Mouse (Mus musculus) thymus, postnatal 14 days (tissue): Measurements from ENCODE around the gene Defb20.
"Not testable (repeated sequence)": the region's sequence is repeated elsewhere in the genome, so short reads cannot be mapped to it uniquely, and the experiment has no call there.

ENCODE experiments used
- DNase-seq: peaks from one replicate; pipeline ENCODE4 v3.0.0; 2021

Gene Defb20

DNA sequence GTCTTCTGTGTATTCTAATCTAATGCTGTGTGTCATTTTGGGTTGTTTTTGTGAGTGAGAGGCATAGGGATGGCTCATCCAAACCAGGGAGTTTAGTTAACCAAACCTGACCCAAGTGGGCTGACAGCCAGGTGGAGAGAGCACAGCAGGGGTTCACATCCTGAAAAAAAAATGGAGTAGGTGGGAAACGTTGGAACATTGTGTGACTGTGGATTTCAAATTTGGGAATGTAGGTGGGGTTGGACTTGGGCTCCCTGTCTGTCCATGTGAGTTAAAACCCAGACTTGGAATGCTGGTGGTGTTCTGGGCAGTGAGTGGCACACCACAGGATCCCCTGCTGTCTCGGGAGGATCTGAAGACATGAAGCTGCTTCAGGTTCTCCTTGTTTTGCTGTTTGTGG, at the start of gene Defb20:
Defb20 (plus strand) TSS at position 301 of the 400 bp plus-strand sequence.
- DNase-seq: no peak

DNA sequence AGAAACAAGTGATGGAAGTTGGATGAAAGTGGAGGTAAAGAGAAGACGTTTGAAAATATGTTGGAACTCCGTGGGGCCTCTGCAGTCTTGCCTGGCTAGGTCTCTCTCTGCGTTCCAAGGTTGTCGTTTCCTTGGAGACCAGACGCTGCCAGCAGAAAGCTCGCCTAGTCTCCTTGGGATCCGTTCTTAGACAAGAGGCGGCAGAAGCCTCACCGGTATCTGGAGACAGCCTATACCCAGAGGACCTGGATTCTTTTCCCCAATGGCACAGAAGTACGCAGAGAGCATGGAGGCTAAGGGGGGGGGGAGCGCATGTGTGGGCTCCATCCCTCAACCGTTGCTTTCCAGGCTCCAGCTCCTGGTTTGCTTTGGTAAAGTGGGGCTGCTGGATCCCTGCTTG, 49.4 kb upstream of the Defb20 start:
- no peak for DNase-seq

DNA sequence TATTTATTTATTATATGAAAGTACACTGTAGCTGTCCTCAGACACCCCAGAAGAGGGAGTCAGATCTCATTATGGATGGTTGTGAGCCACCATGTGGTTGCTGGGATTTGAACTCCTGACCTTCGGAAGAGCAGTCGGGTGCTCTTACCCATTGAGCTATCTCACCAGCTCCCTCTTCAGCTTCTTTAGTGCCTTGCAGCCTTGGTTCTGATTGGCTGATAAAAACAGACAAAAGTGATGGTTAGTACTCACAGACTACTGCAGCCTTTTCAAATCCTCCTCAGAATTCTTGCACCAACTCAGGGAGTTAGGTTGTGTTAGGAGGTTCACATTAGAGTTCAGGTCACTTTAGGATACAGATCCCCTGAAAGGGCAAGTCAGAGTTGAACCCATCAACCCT, 48.4 kb upstream of the Defb20 start:
- not testable (repeated sequence) for DNase-seq

DNA sequence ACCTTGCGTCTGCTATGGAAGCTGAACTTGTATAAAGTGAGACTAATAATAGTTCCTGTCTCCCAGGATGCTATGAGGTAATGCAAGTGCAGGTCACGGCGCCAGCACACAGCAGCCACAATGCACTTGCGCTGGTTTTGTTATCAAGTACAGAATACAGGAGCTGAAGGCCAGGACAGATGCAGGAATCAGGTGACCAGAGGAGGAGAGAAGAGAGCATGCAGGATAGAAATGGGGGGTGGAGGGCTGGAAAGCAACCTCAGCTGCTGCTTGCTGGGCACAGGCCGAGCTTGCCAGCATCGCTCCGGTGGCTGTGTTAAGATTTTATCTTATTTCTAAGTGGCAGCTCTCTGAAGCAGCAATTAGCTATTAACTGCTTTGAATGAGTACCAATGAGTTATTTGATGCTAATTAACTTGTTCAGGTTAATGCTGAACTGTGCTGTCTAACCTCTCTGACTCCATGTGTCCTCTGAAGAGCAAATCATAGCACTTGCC, 40.4 kb upstream of the Defb20 start:
- no peak for DNase-seq

DNA sequence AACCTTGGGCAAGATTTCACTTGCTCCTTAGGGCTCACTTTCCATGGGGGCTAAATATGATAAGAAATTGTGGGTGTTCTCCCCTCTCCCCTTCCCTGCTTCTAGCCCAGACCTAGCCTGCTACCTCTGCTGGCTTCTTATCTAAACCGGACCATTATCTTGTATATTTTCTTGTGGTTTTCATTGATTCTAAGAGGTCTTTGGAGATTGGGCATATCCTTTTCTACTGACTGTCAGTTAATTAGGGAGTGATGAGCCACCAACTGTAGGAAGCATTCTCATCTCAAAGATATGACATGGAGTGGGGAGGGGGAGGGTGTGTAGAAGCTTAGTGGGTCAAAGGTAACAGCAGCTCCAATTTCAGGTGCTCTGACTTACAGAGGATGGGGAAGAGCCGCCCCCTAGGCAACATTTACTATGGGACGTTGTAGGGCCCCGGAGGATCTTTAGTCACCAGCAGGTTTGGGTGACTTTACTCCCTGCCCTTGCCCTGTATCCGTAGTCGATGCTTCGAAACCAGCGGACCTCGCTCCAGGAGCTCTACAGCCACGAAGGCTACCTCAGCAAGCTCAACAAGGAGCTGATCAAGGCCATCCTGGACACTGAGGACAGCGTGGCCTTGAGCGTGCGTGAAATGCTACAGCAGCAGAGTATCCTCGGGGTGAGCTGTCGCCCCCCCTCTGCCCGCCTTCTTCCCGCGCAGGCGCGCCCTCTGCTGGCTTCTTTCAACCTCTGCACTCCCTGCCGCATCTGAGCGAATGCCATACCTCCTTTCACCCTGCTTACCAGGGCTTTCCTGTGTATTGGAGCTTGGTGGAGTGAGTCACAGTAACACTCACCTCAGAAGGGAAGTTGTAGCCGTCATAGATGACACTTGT, 39.6 kb upstream of the Defb20 start:
- peak; percentile 83 for DNase-seq

DNA sequence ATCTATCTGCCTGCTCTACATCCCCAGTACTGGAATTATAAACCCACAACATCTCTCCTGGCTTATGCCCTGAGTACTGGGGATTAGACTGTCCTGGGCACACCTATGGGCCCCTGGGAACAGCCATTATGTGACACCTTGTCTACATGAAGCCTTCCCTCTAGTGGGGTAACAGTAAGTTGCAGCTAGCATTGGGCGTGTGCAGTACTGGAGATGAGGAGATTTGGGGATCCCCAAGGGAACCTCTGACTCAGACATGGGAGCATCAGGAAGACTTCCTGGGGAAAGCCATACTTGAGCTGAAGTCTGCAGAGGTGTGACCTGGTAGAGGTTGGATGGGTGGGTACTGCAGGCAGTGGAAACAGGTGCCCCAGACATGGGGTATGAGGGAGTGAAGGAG, 37.9 kb upstream of the Defb20 start:
- DNase-seq: no peak

DNA sequence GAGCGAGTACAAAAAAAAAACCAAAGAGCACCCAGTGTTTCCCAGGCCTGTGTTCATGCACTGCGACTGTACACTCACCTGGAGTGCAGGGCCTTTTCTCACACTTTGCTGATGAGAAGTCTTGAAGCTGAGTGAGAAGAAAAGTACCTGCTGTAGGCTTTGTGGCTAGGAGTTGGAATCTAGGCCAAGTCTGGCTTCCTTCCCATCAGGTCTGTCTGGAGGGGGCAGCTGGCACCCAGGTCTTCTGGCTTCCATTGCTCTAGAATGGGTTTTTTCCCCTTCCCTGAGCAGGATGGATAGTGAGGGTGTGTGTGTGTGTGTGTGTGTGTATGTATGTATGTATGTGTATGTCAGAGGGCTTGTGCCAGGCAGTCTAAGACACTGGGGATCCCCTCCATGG, 37.0 kb upstream of the Defb20 start:
- no peak for DNase-seq

DNA sequence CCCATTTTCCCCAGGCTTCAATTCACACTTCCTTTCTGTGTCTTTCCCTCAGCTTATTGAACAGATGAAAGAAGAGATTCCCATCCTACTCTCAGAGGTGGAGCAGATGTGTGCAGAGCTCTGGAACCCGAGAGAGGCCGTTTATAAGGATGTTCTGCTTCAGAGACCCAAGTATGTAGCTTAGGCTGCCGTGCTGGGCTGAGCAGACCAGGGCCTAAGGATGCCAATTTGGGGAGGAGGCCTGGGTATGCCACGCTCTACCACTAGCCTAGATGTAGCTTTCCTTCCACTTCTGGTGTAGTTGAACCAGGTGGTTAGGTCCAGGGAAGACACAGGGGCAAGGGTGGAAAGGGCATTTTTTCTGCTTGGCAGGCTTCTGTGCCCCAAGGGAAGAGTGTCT, 34.5 kb upstream of the Defb20 start:
- DNase-seq: no peak

DNA sequence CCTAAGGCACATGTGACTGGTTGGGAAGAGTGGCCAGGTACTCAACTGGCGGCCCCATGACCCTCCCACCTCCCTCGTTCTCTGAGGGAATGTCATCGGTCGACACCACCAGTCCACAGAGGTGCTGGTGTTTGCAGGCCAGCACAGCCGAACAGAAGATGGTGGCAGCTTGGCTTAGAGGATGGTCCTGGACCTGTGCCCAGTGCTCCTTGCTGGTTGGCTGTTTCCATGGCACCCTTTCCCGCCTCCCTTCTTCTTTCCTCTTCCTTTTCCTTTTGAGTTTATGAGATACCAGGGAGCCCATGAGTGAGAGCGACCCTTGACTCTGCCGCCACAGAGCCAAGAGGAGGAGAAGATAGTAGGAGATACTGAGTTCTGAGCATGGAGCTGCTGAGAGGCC, 33.6 kb upstream of the Defb20 start:
- DNase-seq: no peak

DNA sequence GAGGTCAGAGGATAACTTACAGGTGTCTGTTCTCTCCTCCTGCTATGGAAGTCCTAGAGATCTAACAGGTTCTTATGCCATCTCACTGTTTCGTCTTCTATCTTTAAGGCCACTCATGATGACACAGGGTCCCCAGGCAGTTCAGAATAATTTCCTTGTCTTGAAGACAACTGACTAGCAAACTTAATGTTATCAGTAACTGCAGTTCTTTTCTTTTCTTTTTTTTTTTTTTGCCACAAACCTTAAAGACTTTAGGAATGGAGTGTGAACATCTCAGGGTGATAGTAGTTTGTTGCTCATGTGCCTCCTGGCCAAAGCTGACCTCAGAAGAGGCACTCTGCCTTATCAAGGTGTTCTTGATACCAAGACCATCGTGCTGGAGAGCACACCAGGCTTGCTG, 30.2 kb upstream of the Defb20 start:
- no peak for DNase-seq

DNA sequence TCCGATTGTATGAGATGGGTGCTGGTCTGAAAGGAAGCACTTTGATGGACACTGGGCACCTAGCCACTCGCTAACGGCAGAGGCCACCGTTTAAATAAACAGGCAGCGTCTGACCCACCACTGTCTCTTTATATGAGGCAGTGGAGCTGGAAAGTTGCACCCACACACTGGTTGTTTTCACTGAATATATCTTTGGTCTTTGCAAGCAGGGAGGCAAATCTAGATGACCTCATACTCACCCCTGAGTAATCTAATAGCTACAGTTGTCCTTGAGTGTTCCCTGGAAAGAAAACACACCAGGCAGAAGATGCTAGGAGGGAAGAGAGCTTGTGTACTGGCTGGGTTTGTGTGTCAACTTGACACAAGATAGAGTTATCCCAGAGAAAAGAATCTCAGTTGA, 29.4 kb upstream of the Defb20 start:
- no peak for DNase-seq

DNA sequence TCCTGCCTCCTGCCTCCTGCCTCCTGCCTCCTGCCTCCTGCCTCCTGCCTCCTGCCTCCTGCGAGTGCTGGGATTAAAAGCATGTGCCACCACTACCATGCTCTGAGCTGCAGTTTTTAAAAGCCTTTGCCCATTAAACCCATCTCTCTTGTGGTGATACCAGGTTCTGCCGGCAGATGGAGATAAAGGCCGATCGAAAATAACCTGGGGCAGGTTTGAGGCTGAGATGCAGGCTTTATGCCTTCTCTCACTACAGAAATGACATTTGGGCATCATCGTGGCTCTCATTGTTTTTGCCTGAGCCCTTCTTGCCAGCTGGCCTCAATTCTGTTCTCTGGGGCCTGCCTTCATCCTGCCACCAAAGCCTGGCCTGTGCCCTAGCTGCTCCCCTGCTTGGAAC, 26.6 kb upstream of the Defb20 start:
- peak; percentile 41 for DNase-seq

DNA sequence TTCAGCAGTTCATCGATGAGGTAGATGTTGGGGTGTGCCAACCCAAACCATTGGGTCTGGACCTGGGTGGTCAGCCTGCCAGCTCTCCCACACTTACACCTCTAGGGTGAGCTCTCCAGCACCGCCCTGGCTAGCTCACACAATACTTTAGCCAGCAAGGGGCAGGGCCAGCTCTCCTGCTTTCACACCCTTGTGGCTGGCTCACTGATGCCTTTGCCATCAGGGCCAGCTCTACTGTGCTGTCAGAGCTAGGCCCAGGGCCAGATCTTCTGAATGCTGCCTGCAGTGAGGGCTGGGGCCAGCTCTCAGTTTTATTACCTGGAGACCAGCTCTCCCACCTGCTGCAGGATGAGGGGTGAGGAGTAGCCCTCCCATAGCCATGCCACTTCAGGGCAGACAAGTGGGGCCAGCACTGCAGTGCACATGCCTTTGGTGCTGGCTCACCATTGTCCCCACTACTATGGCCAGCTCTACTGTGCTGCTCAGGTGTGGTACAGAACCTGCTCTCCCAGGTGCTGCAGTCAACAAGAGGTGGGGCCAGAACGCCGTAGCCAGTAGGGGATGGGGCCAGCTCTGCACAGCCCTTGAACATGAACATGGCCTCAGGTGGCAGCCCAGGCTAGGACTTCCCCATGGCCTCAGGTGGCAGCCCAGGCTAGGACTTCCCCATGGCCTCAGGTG, 24.6 kb upstream of the Defb20 start:
- no peak for DNase-seq

DNA sequence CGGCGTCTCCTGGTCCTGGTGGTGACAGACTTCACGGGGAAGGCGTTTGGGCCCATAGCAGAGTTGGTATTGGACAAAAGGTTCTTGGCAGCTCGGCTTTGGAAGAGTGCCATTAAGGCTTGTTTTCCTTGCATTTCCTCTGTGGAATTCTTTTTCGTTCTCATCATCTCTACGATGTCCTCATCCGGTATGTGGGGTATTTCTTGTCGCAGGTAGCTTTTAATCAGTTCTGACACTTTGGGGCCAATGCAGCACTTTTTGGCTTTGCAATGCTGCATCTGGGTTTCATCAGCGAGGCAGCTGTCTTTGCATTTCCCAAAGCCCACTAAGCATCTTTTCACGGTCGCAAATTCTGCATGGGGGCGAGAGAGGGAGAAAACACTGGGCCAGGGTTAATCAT, 17.6 kb upstream of the Defb20 start:
- DNase-seq: no peak

DNA sequence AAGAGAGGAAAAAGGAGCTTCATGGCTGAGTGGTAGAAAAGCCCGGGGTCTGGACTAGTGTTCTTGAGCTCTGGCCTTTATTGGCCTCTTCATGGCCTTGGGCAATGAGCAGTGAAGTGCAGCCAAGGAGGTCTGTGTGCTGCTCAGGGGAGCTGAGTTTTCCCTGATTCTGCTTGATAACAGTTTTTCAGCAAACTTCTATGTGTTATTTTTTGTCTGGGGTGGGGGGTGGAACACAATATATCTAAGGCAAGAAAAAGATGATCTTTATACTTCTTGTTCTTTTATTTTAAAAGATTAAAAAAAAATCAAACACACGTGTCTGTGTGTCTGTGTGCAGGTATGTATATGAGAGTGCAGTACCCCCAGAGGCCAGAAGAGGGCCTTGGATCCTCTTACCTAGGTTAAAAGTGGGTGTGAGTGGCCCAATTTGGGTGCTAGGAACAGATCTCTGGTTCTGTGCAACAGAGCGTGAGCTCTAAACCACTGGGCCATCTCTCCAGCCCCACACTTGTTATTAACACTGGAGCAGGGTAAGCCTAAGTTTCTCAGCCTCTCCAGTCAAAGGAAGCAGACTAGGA, 12.2 kb upstream of the Defb20 start, which contains the start of gene Defb23:
Defb23 (minus strand) TSS at position 51 of the 581 bp plus-strand sequence.
- DNase-seq: no peak

DNA sequence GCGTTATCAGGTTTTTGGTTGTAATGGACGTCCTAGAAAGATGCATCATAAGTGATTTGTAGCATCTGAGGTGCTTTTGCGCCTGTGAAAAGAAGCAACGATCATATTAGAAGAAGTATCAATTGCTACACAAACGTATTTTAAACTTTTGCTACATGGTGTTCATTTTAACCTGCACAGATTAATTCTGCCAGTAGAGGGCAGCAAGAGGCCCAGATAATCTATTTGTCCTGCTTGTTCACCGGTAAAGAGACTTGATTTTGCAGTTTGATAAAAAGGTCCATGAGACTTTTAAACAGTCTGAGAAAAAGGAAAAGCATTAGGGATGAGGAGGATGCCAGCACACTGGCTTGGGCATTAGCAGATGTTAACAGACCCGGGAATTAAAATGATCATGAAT, 5.9 kb upstream of the Defb20 start:
- peak; percentile 20 for DNase-seq

DNA sequence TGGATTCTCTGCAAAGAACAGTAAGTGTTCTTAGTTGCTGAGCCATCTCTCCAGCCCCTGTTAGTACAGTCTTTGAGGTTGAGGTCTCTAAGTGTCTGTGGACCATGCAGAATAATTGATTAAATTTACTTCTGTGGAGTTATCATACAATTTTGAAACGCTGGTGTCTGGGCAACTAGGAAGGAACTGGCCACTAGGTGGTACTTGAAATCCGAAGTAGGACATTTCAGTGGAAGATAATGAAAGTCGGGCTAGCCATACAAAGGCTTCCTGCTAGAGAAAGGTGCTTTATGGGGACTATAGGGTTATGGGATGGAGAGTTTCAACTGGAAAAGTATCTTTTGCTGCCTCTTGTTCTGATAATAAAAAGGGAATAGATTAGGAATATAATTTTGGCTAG, 4.4 kb upstream of the Defb20 start:
- DNase-seq: no peak

DNA sequence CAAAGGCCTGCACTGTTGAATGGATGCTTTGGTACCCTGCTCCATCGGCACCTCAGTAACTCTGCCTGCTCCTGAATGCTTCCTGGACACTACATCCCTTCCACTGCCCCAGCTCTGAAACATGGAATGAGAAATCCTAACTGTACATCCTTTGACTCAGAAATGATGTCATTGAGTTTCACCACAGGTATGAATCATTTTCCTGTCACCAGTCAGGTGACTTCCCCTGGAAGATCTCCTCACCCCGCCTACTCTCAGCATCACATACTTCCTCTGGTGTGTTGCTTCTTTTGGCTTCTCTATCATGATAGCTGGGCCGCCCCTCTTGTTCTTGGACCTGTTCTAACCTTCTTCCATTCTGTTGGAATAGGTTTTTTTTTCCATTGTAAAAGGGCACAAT, 4.0 kb downstream of the Defb20 start:
- no peak for DNase-seq

DNA sequence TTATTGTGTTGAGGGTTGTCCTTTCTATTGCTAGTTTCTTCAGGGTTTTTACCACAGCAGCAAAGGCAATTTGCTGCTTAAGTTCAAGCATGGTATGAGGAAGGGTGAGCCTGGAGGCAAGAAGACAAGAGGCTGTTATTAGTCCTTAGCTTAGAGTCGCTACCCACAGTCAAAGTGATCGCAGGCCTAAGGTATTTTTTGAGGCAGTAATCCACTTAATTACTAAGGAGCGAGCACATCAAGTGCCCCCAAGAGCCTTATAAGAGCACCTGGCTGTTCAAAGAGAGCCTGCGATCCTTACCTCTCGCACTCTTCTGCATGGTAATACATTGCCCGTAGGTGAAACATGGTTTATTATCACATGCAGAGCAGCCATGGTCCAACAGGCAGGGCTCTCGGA, 4.9 kb downstream of the Defb20 start:
- DNase-seq: no peak

DNA sequence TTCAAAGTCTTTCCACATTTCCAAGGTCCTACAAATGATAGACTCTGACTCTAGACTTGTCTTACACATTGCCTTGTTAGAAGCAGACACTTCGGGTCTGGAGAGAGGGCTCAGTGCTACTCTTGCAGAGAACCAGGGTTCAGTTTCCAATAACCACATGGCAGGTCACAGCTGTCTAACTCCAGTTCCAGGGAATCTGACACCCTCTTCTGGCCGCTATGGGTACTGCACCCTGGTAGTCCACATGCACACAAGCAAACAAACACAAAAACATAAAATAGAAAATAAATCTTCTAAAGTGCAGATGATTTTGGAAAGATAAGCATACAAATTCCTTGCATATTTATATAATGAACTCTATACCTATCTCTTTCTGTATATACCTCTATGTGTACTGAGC, 10.2 kb downstream of the Defb20 start:
- no peak for DNase-seq

DNA sequence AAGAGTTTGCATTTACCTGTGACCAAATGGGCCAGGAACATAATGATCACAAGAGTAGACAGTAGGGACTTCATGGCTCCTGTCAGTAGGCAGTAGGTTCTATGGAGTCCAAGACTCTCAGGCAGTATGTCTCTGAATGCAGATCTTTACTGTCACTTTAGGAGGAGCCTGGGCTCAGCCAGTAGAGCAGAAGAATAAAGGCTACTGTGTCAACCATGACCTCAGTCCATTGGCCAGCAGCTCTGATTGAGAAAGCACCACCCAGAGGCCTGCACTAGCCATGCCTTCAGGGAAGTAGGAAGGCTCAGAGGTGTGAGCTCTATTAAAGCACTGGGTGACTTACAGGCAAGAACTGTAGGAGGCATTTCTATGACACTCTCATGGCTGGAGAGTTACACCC, 13.2 kb downstream of the Defb20 start, which contains the start of gene Defb22:
Defb22 (minus strand) TSS at position 101 of the 400 bp plus-strand sequence.
- DNase-seq: no peak

DNA sequence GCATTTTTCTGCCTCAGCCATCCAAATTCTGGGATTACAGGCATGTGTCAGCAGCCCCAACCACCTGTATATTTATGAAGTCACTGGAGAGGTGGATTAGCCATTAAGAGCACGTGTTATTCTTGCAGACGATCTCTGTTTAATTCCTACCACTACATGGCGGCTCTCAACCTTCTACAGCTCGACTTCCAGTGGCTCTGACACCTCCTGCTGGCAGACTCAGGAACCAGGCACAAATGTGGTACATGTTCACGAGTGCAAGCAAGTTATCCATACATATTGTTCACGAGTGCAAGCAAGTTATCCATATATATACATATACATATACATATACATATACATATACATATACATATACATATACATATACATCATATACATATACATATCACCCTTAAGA, 16.3 kb downstream of the Defb20 start:
- DNase-seq: no peak

DNA sequence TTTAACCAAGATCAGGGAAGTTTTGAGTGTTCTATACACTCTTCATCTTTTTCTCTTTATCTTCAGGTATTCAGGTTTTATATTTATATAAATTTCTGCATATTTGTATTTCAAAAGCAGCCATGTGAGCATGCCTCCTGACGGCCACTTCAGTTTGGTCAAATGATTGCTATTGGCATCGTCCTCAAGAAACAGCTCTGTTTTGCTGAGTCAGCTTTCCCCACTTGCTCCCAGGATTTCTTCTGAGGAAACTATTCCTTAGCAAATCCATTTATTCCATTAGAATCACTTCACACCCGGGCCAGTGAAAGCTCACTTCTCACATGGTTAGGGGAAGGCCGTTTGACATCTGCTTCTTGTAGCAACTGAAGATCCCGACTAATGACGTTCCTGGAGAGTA, 21.2 kb downstream of the Defb20 start:
- DNase-seq: no peak
